Mouse (Mus musculus) megakaryocyte-erythroid progenitor cell, adult 5-6 weeks (primary cell): ENCODE data around the gene Fdps. TPM values are rescaled to one million over a fixed set of nuclear protein-coding genes. Genes with fewer than 3 reads are reported as not detected.
A peak's percentile ranks its signal among the peaks of the same experiment; 100 is the strongest.

Experiments
- ATAC-seq: replicated peaks from 2 replicates; pipeline ENCODE4 v1.8.0; 2016; ENCODE audit warnings: mild to moderate bottlenecking, inconsistent platforms; ENCODE audit not compliant: severe bottlenecking, poor library complexity, low FRiP score, low TSS enrichment
- total RNA-seq, 2 experiments: library from RNA; stranded (forward) in 1 of 2; stranded (reverse) in 1 of 2; fragments of 200-1000, 215-1000 nt in 1 of 2; fragments of >200 nt in 1 of 2; fragmentation: Nextera tagmentation in 1 of 2; gene quantifications; 2 replicates each; pipeline ENCODE4 v1.2.3; 2014 to 2017

Gene Fdps
- total RNA-seq, 2 experiments from 2014 or later, result 53.1 to 125 TPM

GRCm38 (mm10) chr3:89061696-89062095 lies 40.1 kb downstream of the Fdps start:
- no peak for ATAC-seq

GRCm38 (mm10) chr3:89058783-89059182 lies 43.0 kb downstream of the Fdps start:
- 0 out of 2 replicates have a peak, but pooled peaks have one; percentile 75 for ATAC-seq

- ATAC-seq, result no peak
Observed at GRCm38 (mm10) chr3:89058361-89058760, 43.4 kb downstream of the Fdps start.

Other genes with a start within 250 kb of the Fdps start
- 23.7 and 36.2 TPM in 2 replicates for gene Msto1, start 188.0 kb downstream of the Fdps start, total RNA-seq (2014; fragmentation: Nextera tagmentation)
- gene Msto1, start 188.0 kb downstream of the Fdps start, total RNA-seq (2017), result 30.0 and 33.5 TPM in 2 replicates
- gene Ash1l, start 151.3 kb downstream of the Fdps start, total RNA-seq (2014; fragmentation: Nextera tagmentation), result 41.9 and 49.7 TPM in 2 replicates
- gene Ash1l, start 151.3 kb downstream of the Fdps start, total RNA-seq (2017), result 22.7 and 25.0 TPM in 2 replicates
- gene Dap3, start 150.8 kb downstream of the Fdps start, total RNA-seq (2014; fragmentation: Nextera tagmentation), result 226 and 303 TPM in 2 replicates
- gene Dap3, start 150.8 kb downstream of the Fdps start, total RNA-seq (2017), result 98.3 and 153 TPM in 2 replicates
- 8.0 and 13.7 TPM in 2 replicates for gene Rusc1, start 8.6 kb downstream of the Fdps start, total RNA-seq (2014; fragmentation: Nextera tagmentation)
- 5.8 and 8.9 TPM in 2 replicates for gene Rusc1, start 8.6 kb downstream of the Fdps start, total RNA-seq (2017)
- gene Gm43738, start 860 bp downstream of the Fdps start, total RNA-seq (2014; fragmentation: Nextera tagmentation), result not detected in 2 replicates
- not detected in 2 replicates for gene Gm43738, start 860 bp downstream of the Fdps start, total RNA-seq (2017)
- gene Pklr, start 34.2 kb upstream of the Fdps start, total RNA-seq (2014; fragmentation: Nextera tagmentation), result 213 and 235 TPM in 2 replicates
- 157 and 170 TPM in 2 replicates for gene Pklr, start 34.2 kb upstream of the Fdps start, total RNA-seq (2017)
- gene Hcn3, start 58.2 kb upstream of the Fdps start, total RNA-seq (2014; fragmentation: Nextera tagmentation), result 1.5 and 1.6 TPM in 2 replicates
- gene Hcn3, start 58.2 kb upstream of the Fdps start, total RNA-seq (2017), result 1.4 and 2.5 TPM in 2 replicates
- 72.3 and 88.0 TPM in 2 replicates for gene Clk2, start 62.8 kb upstream of the Fdps start, total RNA-seq (2014; fragmentation: Nextera tagmentation)
- gene Clk2, start 62.8 kb upstream of the Fdps start, total RNA-seq (2017), result 46.6 and 69.3 TPM in 2 replicates
- 86.7 and 129 TPM in 2 replicates for gene Scamp3, start 75.5 kb upstream of the Fdps start, total RNA-seq (2014; fragmentation: Nextera tagmentation)
- gene Scamp3, start 75.5 kb upstream of the Fdps start, total RNA-seq (2017), result 32.8 and 34.8 TPM in 2 replicates
- 28.1 and 39.1 TPM in 2 replicates for gene Fam189b, start 81.2 kb upstream of the Fdps start, total RNA-seq (2014; fragmentation: Nextera tagmentation)
- 6.9 and 13.7 TPM in 2 replicates for gene Fam189b, start 81.2 kb upstream of the Fdps start, total RNA-seq (2017)
- gene Gba, start 101.0 kb upstream of the Fdps start, total RNA-seq (2014; fragmentation: Nextera tagmentation), result 39.6 and 41.4 TPM in 2 replicates
- 36.5 and 44.3 TPM in 2 replicates for gene Gba, start 101.0 kb upstream of the Fdps start, total RNA-seq (2017)
- gene Thbs3, start 113.2 kb upstream of the Fdps start, total RNA-seq (2014; fragmentation: Nextera tagmentation), result 4.0 TPM in 1 of 2 replicates, not detected in the other
- 0.57 and 1.7 TPM in 2 replicates for gene Thbs3, start 113.2 kb upstream of the Fdps start, total RNA-seq (2017)
- gene Mtx1, start 125.1 kb upstream of the Fdps start, total RNA-seq (2014; fragmentation: Nextera tagmentation), result 114 and 122 TPM in 2 replicates
- gene Mtx1, start 125.1 kb upstream of the Fdps start, total RNA-seq (2017), result 68.1 and 92.8 TPM in 2 replicates
- not detected in 2 replicates for gene Muc1, start 127.1 kb upstream of the Fdps start, total RNA-seq (2014; fragmentation: Nextera tagmentation)
- gene Muc1, start 127.1 kb upstream of the Fdps start, total RNA-seq (2017), result not detected in 2 replicates
- 127 and 147 TPM in 2 replicates for gene Krtcap2, start 144.0 kb upstream of the Fdps start, total RNA-seq (2014; fragmentation: Nextera tagmentation)
- gene Krtcap2, start 144.0 kb upstream of the Fdps start, total RNA-seq (2017), result 119 and 124 TPM in 2 replicates
- gene Trim46, start 144.3 kb upstream of the Fdps start, total RNA-seq (2014; fragmentation: Nextera tagmentation), result not detected in 2 replicates
- gene Trim46, start 144.3 kb upstream of the Fdps start, total RNA-seq (2017), result not detected in 2 replicates
- 44.2 and 75.7 TPM in 2 replicates for gene Dpm3, start 157.4 kb upstream of the Fdps start, total RNA-seq (2014; fragmentation: Nextera tagmentation)
- 30.1 and 90.9 TPM in 2 replicates for gene Dpm3, start 157.4 kb upstream of the Fdps start, total RNA-seq (2017)
- gene Slc50a1, start 168.6 kb upstream of the Fdps start, total RNA-seq (2014; fragmentation: Nextera tagmentation), result 35.4 and 66.5 TPM in 2 replicates
- gene Slc50a1, start 168.6 kb upstream of the Fdps start, total RNA-seq (2017), result 31.4 and 50.3 TPM in 2 replicates
- not detected in 2 replicates for gene Efna1, start 179.2 kb upstream of the Fdps start, total RNA-seq (2014; fragmentation: Nextera tagmentation)
- not detected in 2 replicates for gene Efna1, start 179.2 kb upstream of the Fdps start, total RNA-seq (2017)
- not detected in 2 replicates for gene Efna3, start 221.0 kb upstream of the Fdps start, total RNA-seq (2014; fragmentation: Nextera tagmentation)
- gene Efna3, start 221.0 kb upstream of the Fdps start, total RNA-seq (2017), result not detected in 2 replicates
- 0.30 TPM in 1 of 2 replicates, not detected in the other for gene Efna4, start 236.1 kb upstream of the Fdps start, total RNA-seq (2014; fragmentation: Nextera tagmentation)
- 0.30 TPM in 1 of 2 replicates, not detected in the other for gene Efna4, start 236.1 kb upstream of the Fdps start, total RNA-seq (2017)
- 7.4 and 11.4 TPM in 2 replicates for gene Adam15, start 248.0 kb upstream of the Fdps start, total RNA-seq (2014; fragmentation: Nextera tagmentation)
- gene Adam15, start 248.0 kb upstream of the Fdps start, total RNA-seq (2017), result 2.3 and 6.4 TPM in 2 replicates